In the genomic region with DNA sequence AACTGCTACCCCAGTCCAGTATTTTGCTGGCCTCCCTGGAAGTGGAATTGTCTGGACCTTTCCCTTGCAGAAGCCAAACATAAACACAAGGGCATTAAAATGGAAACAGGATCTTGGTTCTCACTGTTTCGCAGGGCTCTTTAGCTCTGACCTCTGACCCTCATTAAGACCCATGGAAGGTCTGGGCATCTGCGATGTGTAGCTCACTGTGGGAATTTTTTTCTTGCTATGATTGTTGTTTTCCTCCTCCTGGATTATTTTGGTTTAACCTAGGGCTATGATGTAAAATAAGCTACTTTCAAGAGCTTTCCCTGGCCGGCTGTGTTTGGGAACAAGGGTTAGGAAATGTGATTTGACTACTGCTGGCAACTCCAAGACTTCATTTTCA, we compare ENCODE assay signal across 14 mouse cellular contexts.
A peak's percentile ranks its signal among the peaks of the same experiment; 100 is the strongest.
DNase-seq lines count a peak whose midpoint lies in the region; ATAC-seq and TF ChIP-seq lines count a peak whose summit lies in the region.
"Had no signal": no experiment of that assay in that cellular context is flagged by ENCODE, and none has a peak within 500 bp of the region (broad histone marks: within the 10 kb centered on the region; RNA-seq: fewer than 3 reads in every experiment).

No protein-coding gene starts in this region.

- H3K4me1 ChIP-seq in hindbrain, embryonic 10.5 days (replicated peaks): peaks cover 10% of the 10 kb centered on the region; the same call in 1 of the 2 replicates
- no peaks in the 10 kb centered on the region for H3K4me1 ChIP-seq in hindbrain, embryonic 16.5 days (ENCODE audit: control insufficient read depth, insufficient read depth, low read depth, low read length)
- 0 out of 2 replicates have a peak, but pooled peaks cover 3% of the 10 kb centered on the region for H3K4me1 ChIP-seq in kidney, postnatal 0 days (replicated peaks; ENCODE audit: insufficient read depth, low read length)
- H3K4me1 ChIP-seq: limb, embryonic 15.5 days had no signal

- no peak overlapping the region for H3K4me3 ChIP-seq in hindbrain, embryonic 10.5 days
- no peak overlapping the region for H3K4me3 ChIP-seq in hindbrain, embryonic 16.5 days (ENCODE audit: low read length)
- no peak overlapping the region for H3K4me3 ChIP-seq in kidney, postnatal 0 days (replicated peaks; ENCODE audit: low read depth, low read length)
- H3K4me3 ChIP-seq: limb, embryonic 15.5 days had no signal

- H3K36me3 ChIP-seq in hindbrain, embryonic 10.5 days: no peaks in the 10 kb centered on the region
- no peaks in the 10 kb centered on the region for H3K36me3 ChIP-seq in hindbrain, embryonic 16.5 days (ENCODE audit: control insufficient read depth, insufficient read depth, low read length)
- H3K36me3 ChIP-seq in kidney, postnatal 0 days (ENCODE audit: insufficient read depth, low read length): no peaks in the 10 kb centered on the region
- H3K36me3 ChIP-seq: limb, embryonic 15.5 days had no signal

- H3K9me3 ChIP-seq in hindbrain, embryonic 10.5 days: no peaks in the 10 kb centered on the region
- H3K9me3 ChIP-seq in hindbrain, embryonic 16.5 days (ENCODE audit: control insufficient read depth, low read length): no peaks in the 10 kb centered on the region
- H3K9me3 ChIP-seq in kidney, postnatal 0 days (replicated peaks; ENCODE audit: low read length): no peaks in the 10 kb centered on the region
- H3K9me3 ChIP-seq: limb, embryonic 15.5 days had no signal

- no peak overlapping the region for H3K9ac ChIP-seq in hindbrain, embryonic 16.5 days (ENCODE audit: low read depth, low read length)
- no peak overlapping the region for H3K9ac ChIP-seq in kidney, postnatal 0 days (ENCODE audit: low read depth, low read length)
- H3K9ac ChIP-seq: limb, embryonic 15.5 days had no signal

- H3K27ac ChIP-seq in hindbrain, embryonic 10.5 days: no peak overlapping the region
- H3K27ac ChIP-seq in hindbrain, embryonic 16.5 days (ENCODE audit: low read depth, low read length): no peak overlapping the region
- H3K27ac ChIP-seq in kidney, postnatal 0 days: no peak overlapping the region
- H3K27ac ChIP-seq: limb, embryonic 15.5 days had no signal

- DNase-seq in hindbrain, embryonic 10.5 days (ENCODE audit: low spot score): peak; percentile 48
- peak; percentile 6 for DNase-seq in retina, embryonic 14.5 days (ENCODE audit: low spot score)
- no peak for DNase-seq in retina, postnatal 1 day
- DNase-seq in kidney, postnatal 0 days (ENCODE audit: low spot score): peak; percentile 33
- no peak for DNase-seq in frontal cortex, postnatal 10 days (ENCODE audit: low spot score in 2 of 2)
- DNase-seq in ovary, postnatal 14 days (ENCODE audit: low spot score): no peak
- no peak for DNase-seq in spleen, postnatal 36 days (ENCODE audit: low spot score in 2 of 2)
- DNase-seq: cerebellum, postnatal 14 days; midbrain, embryonic 14.5 days; right cerebral cortex, postnatal 14 days had no signal

- no peaks in the 10 kb centered on the region for H3K27me3 ChIP-seq in hindbrain, embryonic 10.5 days (ENCODE audit: insufficient read depth, poor library complexity, severe bottlenecking)
- no peaks in the 10 kb centered on the region for H3K27me3 ChIP-seq in hindbrain, embryonic 16.5 days (replicated peaks; ENCODE audit: control insufficient read depth, insufficient read depth, low read length)
- H3K27me3 ChIP-seq in kidney, postnatal 0 days (ENCODE audit: insufficient read depth, low read length): no peaks in the 10 kb centered on the region
- H3K27me3 ChIP-seq: limb, embryonic 15.5 days had no signal

- ATAC-seq in hindbrain, embryonic 16.5 days: no peak
- no peak for ATAC-seq in kidney, postnatal 0 days (replicated peaks; ENCODE audit: low FRiP score, low read depth)
- ATAC-seq: activated CD4-positive, CD25-positive, alpha-beta regulatory T cell, adult 4 months; lung, postnatal 0 days had no signal

- no peak overlapping the region for H3K4me2 ChIP-seq in hindbrain, embryonic 16.5 days (ENCODE audit: low read length)
- no peak overlapping the region for H3K4me2 ChIP-seq in kidney, postnatal 0 days (ENCODE audit: low read length)
- H3K4me2 ChIP-seq: limb, embryonic 15.5 days had no signal

- TF ChIP-seq CTCF in kidney, postnatal 0 days (IDR thresholded peaks at IDR 0.05; ENCODE audit: low read depth): no peak

- 22% methylated on average over 3 of the region's 3 CpGs for WGBS in hindbrain, embryonic 10.5 days
- WGBS in hindbrain, embryonic 16.5 days: 54% methylated on average over 3 of the region's 3 CpGs
- 28% methylated on average over 3 of the region's 3 CpGs for WGBS in kidney, postnatal 0 days

Comparison
In these comparisons a context has a peak if more than half of its experiments do, and no peak if none do; other contexts are left out.
1. DNase-seq: peak in hindbrain, embryonic 10.5 days (single experiment), retina, embryonic 14.5 days (single experiment) and kidney, postnatal 0 days (single experiment); none in retina, postnatal 1 day (single experiment), frontal cortex, postnatal 10 days (0 of 2), ovary, postnatal 14 days (single experiment) and spleen, postnatal 36 days (0 of 2).